Mouse (Mus musculus) lung, adult 2 months (tissue): ENCODE measurements around the gene Dstyk.

ENCODE experiments used
- CTCF ChIP-seq: fragments of 200-500 bp; IDR thresholded peaks from 2 replicates; pipeline ENCODE4 v1.5.1; 2011; ENCODE audit warnings: mild to moderate bottlenecking, low read length, control low read depth; ENCODE audit not compliant: insufficient read depth
- POLR2A ChIP-seq: fragments of 200-500 bp; IDR thresholded peaks from 2 replicates; pipeline ENCODE4 v1.6.1; 2011; ENCODE audit warnings: low read depth, mild to moderate bottlenecking, control low read depth, low read length, borderline replicate concordance; ENCODE audit errors: extremely low read depth

DNA sequence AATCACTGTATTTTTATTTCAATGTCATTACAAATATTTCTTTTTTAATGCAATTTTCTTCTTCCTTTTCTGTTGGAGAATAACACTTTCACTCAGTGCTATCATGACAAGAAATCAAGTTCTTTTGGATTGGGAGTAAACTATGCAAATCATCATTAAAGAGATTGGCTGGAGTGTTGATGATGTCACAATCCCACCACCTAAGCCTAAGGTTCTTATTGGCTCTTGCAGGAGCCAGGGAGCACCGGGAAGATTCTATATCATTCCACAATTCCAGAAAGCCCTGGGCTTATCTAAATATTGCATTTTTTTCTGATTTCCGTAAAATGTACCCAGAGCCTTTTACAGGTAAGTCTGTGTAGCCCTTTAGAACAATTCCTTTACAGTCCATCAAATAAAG, 20.6 kb upstream of the Dstyk start:
- no peak for TF ChIP-seq POLR2A
- no peak for TF ChIP-seq CTCF
